Mouse (Mus musculus) cerebellum, adult (tissue): Measurements from ENCODE around the gene Fgfr2.
A peak's percentile ranks its signal among the peaks of the same experiment; 100 is the strongest.

Experiments used
- ATAC-seq: cut with Nextera tagmentation; 2 replicates; pipeline ENCODE4 v1.9.2; 2017; ENCODE audit warnings: mild to moderate bottlenecking, moderate library complexity, mixed read lengths; ENCODE audit not compliant: insufficient number of reproducible peaks, low FRiP score, low TSS enrichment

Gene Fgfr2

GRCm38 (mm10) chr7:132276287-132276686 is 846.9 kb downstream of the Fgfr2 start:
- ATAC-seq: no peak

- ATAC-seq: no peak
Measured at GRCm38 (mm10) chr7:132273741-132274513, 849.2 kb downstream of the Fgfr2 start.

DNA sequence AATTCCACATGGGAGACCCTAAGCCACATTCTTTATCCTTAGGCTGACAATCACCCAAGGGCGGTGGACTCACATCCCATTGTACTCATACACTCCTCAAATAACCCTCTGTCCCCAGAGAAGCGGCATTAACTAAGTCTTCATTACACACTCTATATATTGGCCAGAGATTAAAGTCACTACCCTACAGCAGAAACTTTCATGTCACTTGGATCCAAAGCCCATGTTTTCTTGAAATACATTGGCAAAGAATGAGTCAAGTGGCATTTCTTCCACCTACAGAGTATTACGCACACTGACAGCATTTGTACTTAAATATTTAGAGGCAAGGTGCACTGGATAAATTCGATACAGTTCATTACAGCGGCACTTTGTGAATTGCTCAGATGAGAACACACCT is 850.2 kb downstream of the Fgfr2 start:
- no peak for ATAC-seq

- no peak for ATAC-seq
Measured at GRCm38 (mm10) chr7:132270364-132270763, 852.8 kb downstream of the Fgfr2 start.

GRCm38 (mm10) chr7:132269661-132270060 is 853.5 kb downstream of the Fgfr2 start:
- ATAC-seq: no peak

DNA sequence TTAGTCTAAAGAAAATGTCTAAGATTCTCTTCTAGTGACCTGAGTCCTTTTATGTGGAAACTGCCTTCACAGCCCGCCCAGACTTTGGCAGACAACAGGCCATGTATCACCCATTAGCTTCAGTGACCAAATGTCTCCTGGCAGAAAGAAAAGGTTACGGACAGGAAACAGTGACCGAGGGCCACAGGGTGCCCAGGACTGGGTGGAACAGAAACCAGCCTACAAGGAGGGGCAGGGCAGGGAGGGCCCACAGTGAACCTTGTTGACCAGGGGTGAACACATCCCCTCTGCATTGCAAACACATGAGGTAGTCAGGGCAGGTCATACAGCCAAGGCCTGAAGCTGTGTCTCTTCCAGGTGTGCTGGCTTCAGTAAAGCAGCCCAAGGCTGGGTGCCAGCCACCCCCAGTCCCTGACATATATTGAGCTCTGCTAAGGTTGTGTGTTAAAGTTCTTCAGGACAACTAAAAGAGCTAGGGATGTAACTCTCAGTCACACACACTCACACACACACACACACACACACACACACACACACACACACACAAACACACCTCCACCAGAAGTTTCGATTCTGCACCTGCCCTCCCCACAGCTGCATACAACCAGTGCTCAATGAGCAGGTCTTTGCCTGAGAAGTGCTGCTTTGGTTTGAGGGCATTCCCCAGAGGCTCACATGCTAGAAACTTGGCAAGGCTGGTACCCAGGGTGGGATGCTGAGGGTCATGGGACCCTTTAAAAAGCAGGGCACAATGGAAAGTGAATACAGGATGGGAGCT is 855.2 kb downstream of the Fgfr2 start:
- ATAC-seq: peak; percentile 50; the same call in 1 of the 2 replicates

- no peak for ATAC-seq
Measured at GRCm38 (mm10) chr7:132264763-132265162, 858.4 kb downstream of the Fgfr2 start.

- no peak for ATAC-seq
Measured at GRCm38 (mm10) chr7:132263186-132263585, 860.0 kb downstream of the Fgfr2 start.

DNA sequence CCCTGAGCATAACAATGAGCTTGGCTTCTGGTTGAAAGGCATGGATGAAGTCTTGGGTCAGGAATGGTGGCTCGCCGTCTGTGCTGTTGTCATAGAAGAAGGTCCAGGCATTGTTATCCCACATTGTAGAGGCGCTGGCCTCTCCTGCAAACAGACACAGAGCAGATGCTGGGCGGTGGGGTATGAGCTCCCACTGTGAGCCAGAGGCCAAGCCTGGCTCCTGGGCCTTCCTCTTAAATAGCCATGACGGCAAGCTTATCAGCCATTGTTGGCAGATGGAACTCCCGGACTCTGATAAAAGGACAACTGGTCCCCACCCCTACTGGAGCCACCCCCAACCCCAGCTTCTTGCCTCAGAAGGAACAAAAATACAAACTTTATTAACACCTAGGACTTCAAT is 860.5 kb downstream of the Fgfr2 start:
- ATAC-seq: no peak

DNA sequence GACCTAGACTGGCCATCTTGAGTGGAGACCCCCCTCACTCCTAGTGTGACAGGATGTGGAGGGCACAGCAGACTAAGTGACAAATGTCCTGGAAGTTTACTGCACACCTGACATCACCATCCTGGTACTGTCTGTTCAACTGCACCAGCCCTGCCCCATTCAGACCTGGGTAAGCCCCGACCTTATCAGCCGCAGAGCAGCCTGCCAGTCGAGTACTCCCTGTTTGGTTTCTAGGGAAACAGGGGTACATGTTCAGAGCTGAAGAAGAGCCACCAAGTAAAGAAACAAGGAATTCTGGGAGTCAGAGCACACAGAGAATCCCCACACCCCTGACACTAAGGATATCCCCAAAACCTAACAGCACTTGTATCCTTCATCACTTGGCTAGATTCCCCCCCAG is 861.3 kb downstream of the Fgfr2 start:
- no peak for ATAC-seq

DNA sequence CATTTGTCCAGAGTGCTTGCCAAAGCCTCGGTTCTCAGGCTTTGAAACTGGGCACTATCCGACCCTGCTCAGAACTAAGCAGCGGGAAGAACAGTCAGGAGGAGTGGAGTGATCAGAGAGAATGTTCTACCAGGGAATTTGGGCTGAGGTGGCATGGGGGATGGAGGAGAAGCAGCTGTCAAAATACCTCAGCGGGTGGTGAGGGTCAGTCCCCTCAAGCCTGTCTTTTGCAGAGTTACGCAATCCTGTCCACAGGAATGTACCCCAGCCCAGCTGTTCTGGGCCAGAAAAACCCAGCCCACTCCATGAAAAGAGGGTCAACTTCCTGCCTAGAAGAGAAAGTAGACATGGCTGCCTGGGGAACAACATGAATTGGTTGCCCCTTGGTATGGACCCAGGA is 862.5 kb downstream of the Fgfr2 start:
- ATAC-seq: no peak

DNA sequence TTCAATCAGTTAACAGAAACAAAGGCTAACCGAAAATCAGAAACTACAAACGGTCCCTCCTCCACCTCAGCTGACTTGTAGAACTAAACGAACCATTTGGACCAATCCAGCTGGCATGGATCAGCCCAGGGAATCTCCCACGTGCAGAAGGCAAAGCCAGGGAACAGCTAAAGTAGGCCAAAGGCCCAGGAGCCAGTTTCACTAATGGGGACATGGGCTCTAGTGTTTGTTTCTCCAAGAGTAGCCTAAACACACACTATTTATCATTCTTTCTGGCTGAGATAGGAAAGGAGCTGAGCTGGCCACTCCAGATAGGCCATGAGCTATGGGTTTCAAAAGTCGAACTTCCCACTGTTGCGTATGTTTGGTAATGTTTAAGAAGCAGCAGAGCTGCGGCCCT is 864.3 kb downstream of the Fgfr2 start:
- no peak for ATAC-seq

GRCm38 (mm10) chr7:132258216-132258615 is 864.9 kb downstream of the Fgfr2 start:
- no peak for ATAC-seq

GRCm38 (mm10) chr7:132253513-132253912 is 869.6 kb downstream of the Fgfr2 start:
- ATAC-seq: peak; percentile 86

DNA sequence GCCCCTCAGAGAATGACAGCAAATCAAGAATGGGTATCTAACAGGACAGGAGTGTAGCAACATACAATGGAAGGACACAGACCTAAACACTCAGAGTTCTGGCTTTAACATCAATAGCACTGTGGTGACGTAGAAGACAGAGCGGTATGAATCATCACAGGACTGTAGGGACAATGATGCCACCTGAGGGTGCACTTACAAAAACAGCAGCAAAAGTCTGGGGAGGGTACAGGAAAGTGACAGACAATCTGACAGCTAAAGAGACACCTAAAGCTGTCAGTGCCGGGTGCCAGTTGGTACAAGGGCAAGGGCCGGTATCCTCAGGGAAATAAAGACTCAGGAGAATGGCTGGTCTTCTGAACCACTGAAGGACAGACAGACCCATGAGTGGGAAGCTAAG is 870.1 kb downstream of the Fgfr2 start:
- no peak; the same call in 1 of the 2 replicates for ATAC-seq

DNA sequence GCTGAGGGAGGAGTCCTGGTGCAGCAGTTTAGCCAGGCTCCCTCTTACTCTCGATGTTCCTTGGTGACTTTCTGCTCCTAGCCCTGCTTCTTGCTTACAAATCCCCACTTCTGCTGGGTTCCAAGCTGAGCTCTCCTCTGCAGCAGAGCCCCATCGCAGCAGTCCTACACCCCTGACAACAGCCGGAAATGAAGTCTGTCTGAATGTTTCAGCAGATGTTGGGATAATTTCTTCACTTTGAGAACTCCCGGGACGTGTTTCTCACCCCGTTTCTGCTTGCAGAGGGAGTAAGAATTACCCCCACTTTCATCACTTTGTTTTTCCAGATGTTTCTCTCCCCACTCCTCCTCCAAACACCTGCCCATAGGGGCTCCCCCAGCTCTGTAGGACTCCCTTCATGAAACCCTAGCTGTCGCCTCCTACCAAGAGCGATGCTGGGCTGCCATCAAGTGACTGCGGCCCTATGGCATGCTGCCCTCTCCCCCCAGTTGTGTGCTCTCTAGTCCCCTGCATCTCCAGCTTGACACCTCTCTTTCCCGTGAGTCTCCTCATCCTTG is 873.5 kb downstream of the Fgfr2 start:
- ATAC-seq: no peak

DNA sequence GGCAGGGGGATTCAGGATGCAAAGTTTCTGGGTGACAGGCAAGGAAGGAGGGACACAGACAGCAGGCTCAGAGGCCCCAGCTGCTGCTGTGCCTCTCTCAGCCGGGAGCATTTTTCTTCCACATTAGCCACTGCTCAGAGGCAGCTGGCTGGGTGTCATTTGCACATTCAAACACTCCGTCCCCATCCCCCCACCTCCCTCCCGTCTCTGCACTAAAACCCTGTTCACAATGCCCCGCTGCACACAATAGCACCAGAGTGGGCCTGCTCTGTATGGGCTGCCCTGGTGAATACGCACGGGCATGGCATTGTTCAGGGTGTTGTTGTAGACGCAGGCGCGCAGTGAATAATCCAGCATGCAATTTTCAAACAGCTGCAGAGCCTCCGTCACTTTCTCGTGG is 875.6 kb downstream of the Fgfr2 start:
- no peak for ATAC-seq

GRCm38 (mm10) chr7:132247091-132247490 is 876.1 kb downstream of the Fgfr2 start:
- no peak for ATAC-seq

- no peak for ATAC-seq
Measured at GRCm38 (mm10) chr7:132245730-132246129, 877.4 kb downstream of the Fgfr2 start.

- no peak for ATAC-seq
Measured at GRCm38 (mm10) chr7:132244637-132245036, 878.5 kb downstream of the Fgfr2 start.

DNA sequence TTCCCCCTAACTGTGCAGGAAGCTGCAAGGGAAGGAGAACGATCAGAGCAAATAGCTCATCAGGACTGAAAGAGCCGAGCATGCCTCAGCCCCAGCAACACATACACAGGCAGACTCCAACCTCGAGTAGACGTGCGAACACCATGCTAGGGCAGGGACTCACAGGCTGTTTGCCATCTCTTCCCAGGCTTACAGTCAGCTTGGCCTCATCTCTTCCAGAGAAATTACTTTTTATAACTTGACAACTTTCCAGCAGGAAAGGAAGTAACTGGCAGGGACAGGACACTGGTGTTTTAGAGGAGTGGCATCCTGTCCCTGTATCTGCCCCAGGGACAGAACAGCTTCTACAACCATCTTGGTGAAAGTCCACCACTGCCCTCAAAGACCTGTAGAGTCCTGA is 879.9 kb downstream of the Fgfr2 start:
- no peak for ATAC-seq
